Mouse (Mus musculus) left cerebral cortex, adult 8-10 months (tissue): ENCODE measurements around the gene Klra3. TPM values are rescaled to one million over a fixed set of nuclear protein-coding genes. Genes with fewer than 3 reads are reported as not detected.
"Not testable (repeated sequence)": the region's sequence is repeated elsewhere in the genome, so short reads cannot be mapped to it uniquely, and the experiment has no call there.

ENCODE experiments used
- DNase-seq, 2 experiments: peaks; one replicate each; pipeline ENCODE4 v3.0.0; 2022; ENCODE audit warnings: low spot score in 2 of 2
- total RNA-seq, 4 experiments: library from RNA; stranded (reverse); gene quantifications; 2 replicates each; pipeline ENCODE4 v1.2.4; 2022

Klra3 gene
- not detected for total RNA-seq

DNA sequence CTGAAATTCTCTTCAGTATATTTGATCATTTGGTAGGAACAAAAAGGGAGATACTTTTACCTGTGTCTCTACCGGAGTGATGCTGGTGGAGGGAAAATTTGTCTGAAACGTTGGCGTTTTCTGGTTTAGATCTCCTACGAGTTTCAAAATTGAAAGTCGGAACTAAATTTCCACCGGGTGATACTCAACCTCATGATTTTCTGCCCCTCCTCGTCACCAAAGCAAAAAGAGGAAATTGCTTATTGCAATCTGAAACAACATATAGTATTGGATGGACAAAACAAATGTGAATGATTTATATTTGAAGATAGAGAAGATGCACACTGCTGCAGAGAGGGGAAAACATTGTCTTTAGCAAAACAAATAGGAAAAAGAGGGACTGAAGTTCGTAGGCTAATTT lies at the start of gene Klra3:
Gene Klra3, minus strand, starts transcription at position 164 of the 400 bp plus-strand sequence.
- DNase-seq, result no peak

GRCm38 (mm10) chr6:130386750-130387149 lies 49.4 kb upstream of the Klra3 start, which contains the start of gene Klra1:
Gene Klra1 (minus strand): TSS chr6:130386874.
- no peak for DNase-seq

- DNase-seq, result no peak
These were observed 48.4 kb upstream of the Klra3 start for GRCm38 (mm10) chr6:130385803-130386202.

DNA sequence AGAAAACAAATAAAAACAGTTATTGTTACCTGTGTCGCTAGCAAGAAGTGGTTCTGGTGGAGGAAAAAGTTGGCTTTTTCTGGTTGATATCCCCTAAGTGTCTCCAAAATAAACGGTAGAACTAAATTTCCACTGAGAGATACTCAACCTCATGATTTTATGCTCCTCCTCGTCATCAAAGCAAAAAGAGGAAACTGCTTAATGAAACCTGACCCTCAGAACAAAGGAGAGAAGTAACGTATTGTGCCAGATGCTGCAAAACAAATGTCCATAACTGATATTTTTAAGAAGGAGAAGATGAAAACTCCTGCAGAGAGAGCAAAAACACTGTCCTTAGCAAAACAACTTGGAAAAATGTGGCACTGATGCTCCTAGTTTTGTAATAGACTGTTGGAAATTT lies 45.0 kb upstream of the Klra3 start:
- no peak for DNase-seq

DNA sequence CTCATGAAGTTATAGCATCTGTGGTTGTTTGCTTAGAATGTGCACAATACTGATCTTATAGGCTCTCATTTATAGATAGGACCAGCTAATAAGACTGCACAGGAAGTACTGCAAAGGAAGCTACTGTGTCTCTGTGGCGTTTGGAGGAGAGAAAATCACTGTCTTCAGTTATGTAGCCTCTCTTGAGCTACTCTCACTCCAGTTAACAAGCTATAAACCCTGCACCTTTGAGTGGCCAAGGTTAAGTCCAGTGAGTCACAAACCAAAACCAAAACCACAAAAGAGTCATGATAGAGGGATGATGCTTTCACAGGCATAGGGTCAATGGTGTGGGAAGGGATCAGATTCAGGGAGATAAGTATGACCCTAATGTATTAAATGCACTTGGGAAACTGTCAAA lies 8.0 kb upstream of the Klra3 start:
- not testable (repeated sequence) for DNase-seq

GRCm38 (mm10) chr6:130341973-130342372 lies 4.6 kb upstream of the Klra3 start:
- not testable (repeated sequence) for DNase-seq

DNA sequence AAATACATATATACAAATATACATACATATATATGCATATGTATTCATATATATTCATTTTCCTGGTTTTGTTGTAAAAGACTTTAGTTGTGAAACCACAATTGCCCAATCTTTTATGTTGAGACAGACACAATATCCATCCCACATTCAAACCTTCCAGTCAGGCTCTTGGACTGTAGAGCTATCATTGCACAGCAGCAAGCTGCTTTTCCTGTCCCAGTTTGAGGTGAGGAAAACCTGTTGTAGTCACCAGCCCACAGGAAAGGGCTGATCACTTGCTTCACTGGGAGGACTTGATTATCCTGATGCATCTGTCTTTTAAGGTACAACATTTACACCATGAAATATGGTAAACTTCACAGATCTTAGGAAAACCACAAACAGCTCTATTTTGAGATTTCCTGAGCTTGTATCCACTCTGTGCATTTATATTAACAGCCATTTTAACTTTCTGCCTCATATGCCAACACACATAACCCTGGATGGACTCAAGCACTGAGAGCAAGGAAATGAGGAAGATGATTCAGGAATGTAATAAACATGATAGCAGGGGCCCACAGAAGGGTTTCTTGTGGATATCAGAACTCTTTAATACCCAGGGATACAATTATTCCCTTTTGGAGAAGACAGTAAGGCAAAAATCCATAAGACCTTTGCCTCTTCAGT lies 49.3 kb downstream of the Klra3 start:
- DNase-seq, result no peak

- not testable (repeated sequence) for DNase-seq
These were observed 55.5 kb downstream of the Klra3 start, which contains the start of gene Klra10 for GRCm38 (mm10) chr6:130281828-130282227. Gene Klra10 (minus strand): TSS chr6:130281928.

Other genes starting within 250 kb of the Klra3 start
- not detected for gene Klra8, start 207.7 kb downstream of the Klra3 start, total RNA-seq
- not detected for gene Klra9, start 144.5 kb downstream of the Klra3 start, total RNA-seq
- not detected for gene Klra7, start 104.3 kb downstream of the Klra3 start, total RNA-seq
- gene Klra10, start 55.6 kb downstream of the Klra3 start, total RNA-seq, result not detected
- not detected for gene Klra1, start 49.3 kb upstream of the Klra3 start, total RNA-seq